ENCODE assay signal across 11 mouse cellular contexts in genomic region chr2:73596326-73596725, GRCm38 (mm10). TPM values are rescaled to one million over a fixed set of nuclear protein-coding genes. Genes with fewer than 3 reads are reported as not detected.
A peak's percentile ranks its signal among the peaks of the same experiment; 100 is the strongest.
DNase-seq lines count a peak whose midpoint lies in the region; ATAC-seq lines count a peak whose summit lies in the region.
"Had no signal": no experiment of that assay in that cellular context is flagged by ENCODE, and none has a peak within 500 bp of the region (broad histone marks: within the 10 kb centered on the region; RNA-seq: fewer than 3 reads in every experiment).

No protein-coding gene starts in this region.

- no peak overlapping the region for H3K9ac ChIP-seq in liver, embryonic 11.5 days (ENCODE audit: low read depth, low read length)
- H3K9ac ChIP-seq in intestine, embryonic 16.5 days (ENCODE audit: low read depth, low read length), result no peak overlapping the region
- H3K9ac ChIP-seq in stomach, embryonic 14.5 days (replicated peaks; ENCODE audit: low read depth, low read length), result no peak overlapping the region

- H3K9me3 ChIP-seq in heart, embryonic 10.5 days, result no peaks in the 10 kb centered on the region
- H3K9me3 ChIP-seq in liver, embryonic 11.5 days (ENCODE audit: control insufficient read depth, low read length), result no peaks in the 10 kb centered on the region
- no peaks in the 10 kb centered on the region for H3K9me3 ChIP-seq in intestine, embryonic 16.5 days (ENCODE audit: control insufficient read depth, low read length)
- H3K9me3 ChIP-seq in stomach, embryonic 14.5 days (ENCODE audit: control insufficient read depth, low read depth, low read length), result no peaks in the 10 kb centered on the region

- 52% methylated on average over 5 of the region's 5 CpGs for WGBS in heart, embryonic 10.5 days
- WGBS in liver, embryonic 11.5 days, result 61% methylated on average over 5 of the region's 5 CpGs
- 69% methylated on average over 5 of the region's 5 CpGs for WGBS in intestine, embryonic 16.5 days
- WGBS in stomach, embryonic 14.5 days, result 59% methylated on average over 5 of the region's 5 CpGs

- H3K36me3 ChIP-seq in heart, embryonic 10.5 days, result no peaks in the 10 kb centered on the region
- no peaks in the 10 kb centered on the region for H3K36me3 ChIP-seq in liver, embryonic 11.5 days (ENCODE audit: control insufficient read depth, insufficient read depth, low read length)
- H3K36me3 ChIP-seq in intestine, embryonic 16.5 days (ENCODE audit: control insufficient read depth, insufficient read depth, low read length), result no peaks in the 10 kb centered on the region
- H3K36me3 ChIP-seq in stomach, embryonic 14.5 days (ENCODE audit: control insufficient read depth, insufficient read depth, low read length), result no peaks in the 10 kb centered on the region

- peak overlapping the region; percentile 38 for H3K4me2 ChIP-seq in liver, embryonic 11.5 days
- peak overlapping the region; percentile 36 for H3K4me2 ChIP-seq in intestine, embryonic 16.5 days (ENCODE audit: low read depth, low read length)
- H3K4me2 ChIP-seq in stomach, embryonic 14.5 days (replicated peaks; ENCODE audit: low read depth, low read length), result peak overlapping the region; percentile 39

- peak overlapping the region; percentile 45 for H3K4me3 ChIP-seq in heart, embryonic 10.5 days
- H3K4me3 ChIP-seq in liver, embryonic 11.5 days (ENCODE audit: low read depth, low read length), result no peak overlapping the region
- H3K4me3 ChIP-seq in intestine, embryonic 16.5 days (ENCODE audit: low read length), result peak overlapping the region; percentile 15; the same call in 1 of the 2 replicates
- H3K4me3 ChIP-seq in stomach, embryonic 14.5 days (ENCODE audit: low read depth, low read length), result 0 out of 2 replicates have a peak overlapping the region, but pooled peaks have one; percentile 10
- H3K4me3 ChIP-seq: gastrocnemius, adult 2 months had no signal

- no peak for ATAC-seq in liver, embryonic 11.5 days (replicated peaks; ENCODE audit: low FRiP score)
- ATAC-seq in intestine, embryonic 16.5 days, result no peak
- ATAC-seq in stomach, embryonic 14.5 days (ENCODE audit: insufficient number of reproducible peaks, insufficient read depth, low FRiP score, low read depth), result no peak
- no peak for ATAC-seq in erythroid progenitor cell, adult 5-6 weeks (replicated peaks; ENCODE audit: low FRiP score, poor library complexity, severe bottlenecking)
- ATAC-seq: midbrain, embryonic 16.5 days had no signal

- DNase-seq in heart, embryonic 10.5 days (ENCODE audit: low spot score), result no peak
- DNase-seq in heart, postnatal 10 days, result no peak
- DNase-seq in liver, embryonic 11.5 days (ENCODE audit: low spot score), result no peak
- DNase-seq in liver, result no peak
- no peak for DNase-seq in spleen, postnatal 4 days (ENCODE audit: low spot score in 2 of 2)
- DNase-seq: gastrocnemius, adult 2 months; retina, postnatal 1 day had no signal

- peak overlapping the region; percentile 54 for H3K27ac ChIP-seq in heart, embryonic 10.5 days
- no peak overlapping the region for H3K27ac ChIP-seq in liver, embryonic 11.5 days (ENCODE audit: low read depth, low read length)
- H3K27ac ChIP-seq in intestine, embryonic 16.5 days (ENCODE audit: low read length), result no peak overlapping the region
- peak overlapping the region; percentile 63 for H3K27ac ChIP-seq in stomach, embryonic 14.5 days (ENCODE audit: low read length)
- H3K27ac ChIP-seq: gastrocnemius, adult 2 months had no signal

- no peaks in the 10 kb centered on the region for H3K27me3 ChIP-seq in heart, embryonic 10.5 days (ENCODE audit: insufficient read depth, poor library complexity, severe bottlenecking)
- no peaks in the 10 kb centered on the region for H3K27me3 ChIP-seq in liver, embryonic 11.5 days (replicated peaks; ENCODE audit: control insufficient read depth, insufficient read depth, low read length)
- H3K27me3 ChIP-seq in intestine, embryonic 16.5 days (replicated peaks; ENCODE audit: control insufficient read depth, insufficient read depth, low read length), result no peaks in the 10 kb centered on the region
- H3K27me3 ChIP-seq in stomach, embryonic 14.5 days (ENCODE audit: control insufficient read depth, insufficient read depth, low read length), result no peaks in the 10 kb centered on the region

- H3K4me1 ChIP-seq in heart, embryonic 10.5 days, result peaks cover 40% of the 10 kb centered on the region
- H3K4me1 ChIP-seq in liver, embryonic 11.5 days (replicated peaks; ENCODE audit: control insufficient read depth, insufficient read depth, low read length), result 0 out of 2 replicates have a peak, but pooled peaks cover 8% of the 10 kb centered on the region
- H3K4me1 ChIP-seq in intestine, embryonic 16.5 days (ENCODE audit: control insufficient read depth, insufficient read depth, low read length), result peaks cover 15% of the 10 kb centered on the region
- H3K4me1 ChIP-seq in stomach, embryonic 14.5 days (ENCODE audit: control insufficient read depth, insufficient read depth, low read length), result peaks cover 31% of the 10 kb centered on the region

- intact Hi-C loops in heart, postnatal 10 days (cut with DNase I), result no loop called here

RNA-seq across cellular contexts. Expression of gene Chrna1, which starts 16.2 kb away (rescaled TPM):
- 0.16 and 0.45 TPM in 2 replicates for polyA plus RNA-seq in heart, embryonic 10.5 days (2016; fragmentation: Nextera tagmentation; extraction: Ambion mirVana)
- not detected for total RNA-seq in heart, postnatal 10 days (2021)
- 0.66 and 0.70 TPM in 2 replicates for polyA plus RNA-seq in liver, embryonic 11.5 days (2014; fragmentation: Nextera tagmentation; extraction: Ambion mirVana)
- polyA plus RNA-seq in intestine, embryonic 16.5 days (2015; fragmentation: Nextera tagmentation; extraction: Ambion mirVana), result 0.10 TPM in 2 replicates
- polyA plus RNA-seq in stomach, embryonic 14.5 days (2014; fragmentation: Nextera tagmentation; extraction: Ambion mirVana), result 0.07 and 0.11 TPM in 2 replicates
- total RNA-seq in erythroid progenitor cell, adult 5-6 weeks (2015; ENCODE audit: low replicate concordance), result 0.84 and 1.4 TPM in 2 replicates
- total RNA-seq in erythroid progenitor cell, adult 5-6 weeks (2017; ENCODE audit: low replicate concordance), result not detected in 2 replicates

Comparison
In these comparisons a context has a peak if more than half of its experiments do, and no peak if none do; other contexts are left out.
1. H3K27ac ChIP-seq: peak in heart, embryonic 10.5 days (single experiment) and stomach, embryonic 14.5 days (single experiment); none in liver, embryonic 11.5 days (single experiment) and intestine, embryonic 16.5 days (single experiment).
2. Peak in every context shown above with its lines, with median percentiles within 50 percentile points of each other: H3K4me2 ChIP-seq.